31 mouse cellular contexts compared by ENCODE assay signal in the genomic region with DNA sequence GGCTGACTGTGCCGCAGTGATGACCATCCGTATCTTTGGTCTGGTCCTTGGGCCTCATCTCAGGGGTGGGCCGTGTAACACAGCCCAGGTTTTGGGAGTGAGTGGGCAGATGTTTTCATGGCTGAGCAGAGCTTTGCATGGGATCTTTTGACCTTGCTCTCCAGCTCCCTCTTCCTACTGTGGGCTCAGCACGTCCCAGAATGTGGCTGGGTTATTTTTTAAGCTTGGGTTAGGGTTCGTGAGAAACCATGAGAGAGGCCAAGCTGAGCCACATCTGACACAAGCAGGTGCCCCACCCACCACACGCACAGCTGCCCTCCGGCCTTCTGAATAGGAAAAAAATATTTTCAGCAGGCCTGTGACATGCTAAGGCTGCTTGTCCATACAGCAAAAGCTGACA. TPM values are rescaled to one million over a fixed set of nuclear protein-coding genes. Genes with fewer than 3 reads are reported as not detected.
DNase-seq lines count a peak whose midpoint lies in the region; ATAC-seq and TF ChIP-seq lines count a peak whose summit lies in the region.
"Had no signal": no experiment of that assay in that cellular context is flagged by ENCODE, and none has a peak within 500 bp of the region (broad histone marks: within the 10 kb centered on the region; RNA-seq: fewer than 3 reads in every experiment).

No protein-coding gene starts in this region.

- H3K4me2 ChIP-seq in midbrain, embryonic 11.5 days, result no peak overlapping the region
- H3K4me2 ChIP-seq in kidney, postnatal 0 days (ENCODE audit: low read length), result no peak overlapping the region
- H3K4me2 ChIP-seq in hindbrain, embryonic 12.5 days (replicated peaks), result no peak overlapping the region
- H3K4me2 ChIP-seq: embryonic facial prominence, embryonic 13.5 days; heart, embryonic 11.5 days; hindbrain, embryonic 13.5 days; limb, embryonic 12.5 days; liver, embryonic 15.5 days; lung, embryonic 14.5 days; neural tube, embryonic 15.5 days had no signal

- H3K9ac ChIP-seq in midbrain, embryonic 11.5 days (ENCODE audit: low read length), result no peak overlapping the region
- H3K9ac ChIP-seq in kidney, postnatal 0 days (ENCODE audit: low read depth, low read length), result no peak overlapping the region
- H3K9ac ChIP-seq in hindbrain, embryonic 12.5 days, result no peak overlapping the region
- H3K9ac ChIP-seq: embryonic facial prominence, embryonic 13.5 days; hindbrain, embryonic 13.5 days; limb, embryonic 12.5 days; liver, embryonic 15.5 days; lung, embryonic 14.5 days; neural tube, embryonic 15.5 days had no signal

- H3K27ac ChIP-seq in midbrain, embryonic 11.5 days (ENCODE audit: low read depth, low read length), result no peak overlapping the region
- H3K27ac ChIP-seq in midbrain, embryonic 10.5 days (replicated peaks), result no peak overlapping the region
- no peak overlapping the region for H3K27ac ChIP-seq in kidney, postnatal 0 days
- H3K27ac ChIP-seq in limb, embryonic 10.5 days, result no peak overlapping the region
- H3K27ac ChIP-seq in hindbrain, embryonic 12.5 days, result no peak overlapping the region
- H3K27ac ChIP-seq: embryonic facial prominence, embryonic 13.5 days; forebrain, embryonic 10.5 days; hindbrain, embryonic 13.5 days; limb, embryonic 12.5 days; liver, embryonic 15.5 days; neural tube, embryonic 15.5 days had no signal

- no peaks in the 10 kb centered on the region for H3K27me3 ChIP-seq in midbrain, embryonic 11.5 days (ENCODE audit: control insufficient read depth, insufficient read depth, low read length)
- no peaks in the 10 kb centered on the region for H3K27me3 ChIP-seq in midbrain, embryonic 10.5 days (ENCODE audit: low read depth, poor library complexity, severe bottlenecking)
- H3K27me3 ChIP-seq in kidney, postnatal 0 days (ENCODE audit: insufficient read depth, low read length), result no peaks in the 10 kb centered on the region
- H3K27me3 ChIP-seq in limb, embryonic 10.5 days (ENCODE audit: low read depth, poor library complexity, severe bottlenecking), result no peaks in the 10 kb centered on the region
- no peaks in the 10 kb centered on the region for H3K27me3 ChIP-seq in hindbrain, embryonic 12.5 days
- H3K27me3 ChIP-seq: hindbrain, embryonic 13.5 days; limb, embryonic 12.5 days; liver, embryonic 15.5 days; neural tube, embryonic 15.5 days had no signal

- no peaks in the 10 kb centered on the region for H3K9me3 ChIP-seq in midbrain, embryonic 11.5 days (ENCODE audit: control insufficient read depth, low read length)
- no peaks in the 10 kb centered on the region for H3K9me3 ChIP-seq in midbrain, embryonic 10.5 days (replicated peaks)
- H3K9me3 ChIP-seq in kidney, postnatal 0 days (replicated peaks; ENCODE audit: low read length), result no peaks in the 10 kb centered on the region
- no peaks in the 10 kb centered on the region for H3K9me3 ChIP-seq in limb, embryonic 10.5 days (replicated peaks)
- no peaks in the 10 kb centered on the region for H3K9me3 ChIP-seq in hindbrain, embryonic 12.5 days (replicated peaks)
- H3K9me3 ChIP-seq: embryonic facial prominence, embryonic 13.5 days; forebrain, embryonic 10.5 days; hindbrain, embryonic 13.5 days; limb, embryonic 12.5 days; liver, embryonic 15.5 days; neural tube, embryonic 15.5 days had no signal

- H3K4me1 ChIP-seq in midbrain, embryonic 11.5 days (ENCODE audit: control insufficient read depth, insufficient read depth, low read length), result no peaks in the 10 kb centered on the region
- no peaks in the 10 kb centered on the region for H3K4me1 ChIP-seq in midbrain, embryonic 10.5 days
- no peaks in the 10 kb centered on the region for H3K4me1 ChIP-seq in kidney, postnatal 0 days (replicated peaks; ENCODE audit: insufficient read depth, low read length)
- no peaks in the 10 kb centered on the region for H3K4me1 ChIP-seq in limb, embryonic 10.5 days
- H3K4me1 ChIP-seq in hindbrain, embryonic 12.5 days, result 0 out of 2 replicates have a peak, but pooled peaks cover 4% of the 10 kb centered on the region
- H3K4me1 ChIP-seq: embryonic facial prominence, embryonic 13.5 days; limb, embryonic 12.5 days; liver, embryonic 15.5 days had no signal

- no peaks in the 10 kb centered on the region for H3K36me3 ChIP-seq in midbrain, embryonic 11.5 days (ENCODE audit: control insufficient read depth, insufficient read depth, low read length)
- no peaks in the 10 kb centered on the region for H3K36me3 ChIP-seq in midbrain, embryonic 10.5 days
- H3K36me3 ChIP-seq in kidney, postnatal 0 days (ENCODE audit: insufficient read depth, low read length), result no peaks in the 10 kb centered on the region
- H3K36me3 ChIP-seq in limb, embryonic 10.5 days, result no peaks in the 10 kb centered on the region
- H3K36me3 ChIP-seq in hindbrain, embryonic 12.5 days, result no peaks in the 10 kb centered on the region
- H3K36me3 ChIP-seq: embryonic facial prominence, embryonic 13.5 days; forebrain, embryonic 10.5 days; hindbrain, embryonic 13.5 days; limb, embryonic 12.5 days; liver, embryonic 15.5 days; neural tube, embryonic 15.5 days had no signal

- H3K4me3 ChIP-seq in midbrain, embryonic 11.5 days (ENCODE audit: low read depth, low read length), result no peak overlapping the region
- no peak overlapping the region for H3K4me3 ChIP-seq in midbrain, embryonic 10.5 days
- H3K4me3 ChIP-seq in kidney, postnatal 0 days (replicated peaks; ENCODE audit: low read depth, low read length), result no peak overlapping the region
- no peak overlapping the region for H3K4me3 ChIP-seq in limb, embryonic 10.5 days
- no peak overlapping the region for H3K4me3 ChIP-seq in hindbrain, embryonic 12.5 days
- H3K4me3 ChIP-seq: embryonic facial prominence, embryonic 13.5 days; forebrain, embryonic 10.5 days; hindbrain, embryonic 13.5 days; limb, embryonic 12.5 days; liver, embryonic 15.5 days; neural tube, embryonic 15.5 days had no signal

- no peak for ATAC-seq in midbrain, embryonic 11.5 days (ENCODE audit: low FRiP score)
- ATAC-seq in kidney, postnatal 0 days (replicated peaks; ENCODE audit: low FRiP score, low read depth), result 0 out of 2 replicates have a peak, but pooled peaks have one; percentile 43
- 0 out of 2 replicates have a peak, but pooled peaks have one; percentile 22 for ATAC-seq in megakaryocyte-erythroid progenitor cell, adult 5-6 weeks (replicated peaks; ENCODE audit: low FRiP score, low TSS enrichment, poor library complexity, severe bottlenecking)
- no peak for ATAC-seq in hindbrain, embryonic 12.5 days (ENCODE audit: low FRiP score)
- ATAC-seq: CD4-positive, CD25-positive, alpha-beta regulatory T cell, adult 4 months; forebrain, embryonic 16.5 days; intestine, embryonic 16.5 days had no signal

- WGBS in midbrain, embryonic 11.5 days, result 67% methylated on average over 7 of the region's 7 CpGs
- WGBS in midbrain, embryonic 10.5 days, result 74% methylated on average over 7 of the region's 7 CpGs
- 28% methylated on average over 7 of the region's 7 CpGs for WGBS in kidney, postnatal 0 days
- WGBS in limb, embryonic 10.5 days, result 74% methylated on average over 7 of the region's 7 CpGs
- 66% methylated on average over 7 of the region's 7 CpGs for WGBS in hindbrain, embryonic 12.5 days

- peak; percentile 83 for DNase-seq in midbrain, embryonic 11.5 days (ENCODE audit: low spot score, missing footprints)
- no peak for DNase-seq in midbrain, embryonic 10.5 days (ENCODE audit: low spot score)
- peak; percentile 28 for DNase-seq in kidney, postnatal 0 days (ENCODE audit: low spot score)
- no peak for DNase-seq in limb, embryonic 10.5 days (ENCODE audit: low spot score)
- no peak for DNase-seq in embryo, embryonic 9.5 days (ENCODE audit: extremely low spot score)
- DNase-seq: adrenal gland, postnatal 14 days; cerebellum, adult 11 months; cerebellum, adult 9-10 months; cerebellum, postnatal 36 days; embryo, embryonic 11 days; gastrocnemius, postnatal 10 days; heart, postnatal 36 days; lung, embryonic 14.5 days; lung, postnatal 14 days; midbrain, embryonic 14.5 days; right cerebral cortex, postnatal 25 days; thymus, postnatal 4 days had no signal

- no peak; the same call in 1 of the 2 replicates for TF ChIP-seq CTCF in kidney, postnatal 0 days (IDR thresholded peaks at IDR 0.05; ENCODE audit: low read depth)

RNA-seq across cellular contexts. Expression of a gene that starts 7.4 kb away (rescaled TPM):
- 217 and 228 TPM in 2 replicates for polyA plus RNA-seq in midbrain, embryonic 11.5 days (2014; fragmentation: Nextera tagmentation; extraction: Ambion mirVana)
- 190 and 205 TPM in 2 replicates for polyA plus RNA-seq in midbrain, embryonic 10.5 days (2016; fragmentation: Nextera tagmentation; extraction: Ambion mirVana)
- 143 and 151 TPM in 2 replicates for polyA plus RNA-seq in kidney, postnatal 0 days (2015; fragmentation: Nextera tagmentation; extraction: Ambion mirVana)
- total RNA-seq in megakaryocyte-erythroid progenitor cell, adult 5-6 weeks (2014; fragmentation: Nextera tagmentation), result 45.9 and 49.2 TPM in 2 replicates
- 58.6 and 103 TPM in 2 replicates for total RNA-seq in megakaryocyte-erythroid progenitor cell, adult 5-6 weeks (2017)
- polyA plus RNA-seq in limb, embryonic 10.5 days (2016; fragmentation: Nextera tagmentation; extraction: Ambion mirVana), result 170 TPM in 2 replicates
- polyA plus RNA-seq in hindbrain, embryonic 12.5 days (2016; fragmentation: Nextera tagmentation; extraction: Ambion mirVana), result 169 and 171 TPM in 2 replicates

RNA-seq across cellular contexts. Expression of a gene that starts 55.1 kb away (rescaled TPM):
- 7.2 TPM in 2 replicates for polyA plus RNA-seq in midbrain, embryonic 11.5 days (2014; fragmentation: Nextera tagmentation; extraction: Ambion mirVana)
- 0.96 and 2.0 TPM in 2 replicates for polyA plus RNA-seq in midbrain, embryonic 10.5 days (2016; fragmentation: Nextera tagmentation; extraction: Ambion mirVana)
- polyA plus RNA-seq in kidney, postnatal 0 days (2015; fragmentation: Nextera tagmentation; extraction: Ambion mirVana), result 0.21 and 0.38 TPM in 2 replicates
- not detected in 2 replicates for total RNA-seq in megakaryocyte-erythroid progenitor cell, adult 5-6 weeks (2014; fragmentation: Nextera tagmentation)
- not detected in 2 replicates for total RNA-seq in megakaryocyte-erythroid progenitor cell, adult 5-6 weeks (2017)
- 0.39 and 0.40 TPM in 2 replicates for polyA plus RNA-seq in limb, embryonic 10.5 days (2016; fragmentation: Nextera tagmentation; extraction: Ambion mirVana)
- 16.4 and 18.2 TPM in 2 replicates for polyA plus RNA-seq in hindbrain, embryonic 12.5 days (2016; fragmentation: Nextera tagmentation; extraction: Ambion mirVana)
- total RNA-seq: granulocyte monocyte progenitor cell, adult 5-6 weeks; monocyte, adult 5-6 weeks had no signal
- polyA plus RNA-seq: CD4-positive, CD25-positive, alpha-beta regulatory T cell, adult 4 months had no signal

Comparison
In these comparisons a context has a peak if more than half of its experiments do, and no peak if none do; other contexts are left out.
1. DNase-seq: peak in midbrain, embryonic 11.5 days (single experiment) and kidney, postnatal 0 days (single experiment); none in midbrain, embryonic 10.5 days (single experiment), limb, embryonic 10.5 days (single experiment) and embryo, embryonic 9.5 days (single experiment).
2. ATAC-seq: peak in kidney, postnatal 0 days (single experiment) and megakaryocyte-erythroid progenitor cell, adult 5-6 weeks (single experiment); none in midbrain, embryonic 11.5 days (single experiment) and hindbrain, embryonic 12.5 days (single experiment).